Mouse (Mus musculus): ENCODE results near the gene Rgs2. TPM values are rescaled to one million over a fixed set of nuclear protein-coding genes. Genes with fewer than 3 reads are reported as not detected.

Rgs2 gene
- polyA plus RNA-seq, 1 experiment from 2014 or later = 137 TPM

DNA sequence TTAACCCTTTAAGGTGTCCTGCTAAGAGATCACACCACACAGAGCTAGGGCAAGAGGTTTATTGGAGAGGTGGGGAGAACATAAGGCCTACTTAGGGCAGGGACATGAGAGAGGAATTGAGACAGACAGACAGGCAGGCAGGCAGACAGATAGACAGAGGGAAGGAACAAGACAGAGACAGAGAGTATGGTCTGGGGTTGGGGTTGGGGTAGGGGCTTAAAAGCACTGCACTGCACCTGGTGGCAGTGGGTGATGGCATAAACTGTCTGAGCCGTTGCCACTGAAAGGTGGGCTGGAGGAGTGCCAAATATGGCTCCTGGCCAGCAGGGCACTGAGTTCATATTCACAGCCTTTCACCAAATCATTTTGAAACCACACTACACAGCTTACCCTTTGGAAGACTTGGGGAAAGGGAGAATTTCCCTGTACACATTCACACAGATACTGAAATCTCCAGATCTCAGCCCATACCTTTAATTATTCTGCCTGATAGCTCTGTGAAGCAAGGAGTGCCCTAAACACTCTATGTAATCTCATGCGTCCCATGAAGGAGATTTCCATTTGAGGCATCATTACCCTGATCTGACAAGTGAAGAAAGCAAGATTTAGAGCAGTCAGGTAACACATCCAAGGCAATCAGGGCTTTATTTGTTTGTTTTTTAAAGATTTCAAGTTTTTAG, 21.7 kb downstream of the Rgs2 start:
- ATAC-seq (replicated peaks) = peak; percentile 44
- no peaks in the 10 kb centered on the region for H3K36me3 ChIP-seq (replicated peaks)
- no peak overlapping the region for H3K4me3 ChIP-seq
- WGBS = 41% methylated on average over 2 of the region's 2 CpGs
- no peaks in the 10 kb centered on the region for H3K27me3 ChIP-seq (replicated peaks)
- 0 out of 2 replicates have a peak, but pooled peaks cover 7% of the 10 kb centered on the region for H3K4me1 ChIP-seq
- H3K27ac ChIP-seq = no peak overlapping the region
- H3K9me3 ChIP-seq = no peaks in the 10 kb centered on the region
- H3K4me2 ChIP-seq = no peak overlapping the region
- H3K9ac ChIP-seq = no peak overlapping the region

DNA sequence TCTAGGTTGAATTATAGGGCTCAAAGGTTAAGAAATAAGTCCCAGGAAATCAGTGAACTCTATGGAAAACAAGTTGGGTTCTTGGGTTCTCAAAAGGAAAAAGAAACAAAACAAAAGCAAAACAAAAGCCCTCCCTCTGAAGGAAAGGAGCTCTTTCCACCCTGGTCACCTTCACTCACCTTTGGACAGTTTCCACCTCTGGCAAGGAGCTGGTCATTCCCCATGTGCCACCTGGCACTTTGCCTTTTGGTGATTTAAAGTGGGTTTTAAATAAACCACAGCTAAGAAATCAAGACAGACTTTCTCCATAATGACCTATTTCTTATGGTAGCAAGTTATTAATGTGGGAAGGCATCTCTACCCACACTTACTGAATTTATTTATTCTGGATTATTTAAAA, 23.1 kb downstream of the Rgs2 start:
- H3K27me3 ChIP-seq (replicated peaks) = no peaks in the 10 kb centered on the region
- no peak overlapping the region for H3K9ac ChIP-seq
- 0 out of 2 replicates have a peak, but pooled peaks cover 7% of the 10 kb centered on the region for H3K4me1 ChIP-seq
- ATAC-seq (replicated peaks) = no peak
- no peaks in the 10 kb centered on the region for H3K36me3 ChIP-seq (replicated peaks)
- H3K4me3 ChIP-seq = no peak overlapping the region
- H3K4me2 ChIP-seq = no peak overlapping the region
- H3K27ac ChIP-seq = no peak overlapping the region
- H3K9me3 ChIP-seq = no peaks in the 10 kb centered on the region

DNA sequence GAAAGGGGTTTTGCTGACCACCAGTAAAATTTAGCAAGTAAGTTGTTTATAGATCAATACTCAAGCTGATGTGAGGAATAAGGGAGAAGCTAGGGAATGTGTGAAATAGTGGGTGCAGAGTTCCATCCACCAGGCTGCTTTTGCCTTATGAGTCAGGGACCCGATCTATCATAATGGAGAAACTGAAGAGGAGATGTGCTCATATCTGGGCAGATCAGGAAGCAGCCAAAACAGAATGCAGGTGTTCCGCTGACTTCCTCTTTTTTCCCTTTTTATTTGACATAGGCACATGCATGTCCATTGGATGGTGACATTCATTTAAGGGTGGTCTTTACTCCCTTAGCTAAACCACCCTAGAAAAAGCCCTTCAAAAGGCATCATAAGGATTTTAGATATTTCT, 29.3 kb downstream of the Rgs2 start:
- no peaks in the 10 kb centered on the region for H3K9me3 ChIP-seq
- no peak for ATAC-seq (replicated peaks)
- 94% methylated on average over 2 of the region's 2 CpGs for WGBS

GRCm38 (mm10) chr1:143962301-143962700, 41.7 kb downstream of the Rgs2 start:
- H3K4me1 ChIP-seq = no peaks in the 10 kb centered on the region
- H3K9ac ChIP-seq = no peak overlapping the region
- H3K4me2 ChIP-seq = no peak overlapping the region
- no peak for ATAC-seq (replicated peaks)
- H3K4me3 ChIP-seq = no peak overlapping the region
- 73% methylated on average over 3 of the region's 3 CpGs for WGBS
- H3K27me3 ChIP-seq (replicated peaks) = no peaks in the 10 kb centered on the region
- H3K27ac ChIP-seq = no peak overlapping the region
- H3K36me3 ChIP-seq (replicated peaks) = no peaks in the 10 kb centered on the region
- no peaks in the 10 kb centered on the region for H3K9me3 ChIP-seq

More for the DNA sequence above, 29.3 kb downstream of the Rgs2 start:
- Histone ChIP-seq H3K4me2 (no peak overlapping the region), H3K4me3 (no peak overlapping the region), H3K27ac (no peak overlapping the region), H3K27me3 (replicated peaks) (no peaks in the 10 kb centered on the region), H3K36me3 (replicated peaks) (no peaks in the 10 kb centered on the region), H3K4me1 (no peaks in the 10 kb centered on the region), H3K9ac (no peak overlapping the region)

DNA sequence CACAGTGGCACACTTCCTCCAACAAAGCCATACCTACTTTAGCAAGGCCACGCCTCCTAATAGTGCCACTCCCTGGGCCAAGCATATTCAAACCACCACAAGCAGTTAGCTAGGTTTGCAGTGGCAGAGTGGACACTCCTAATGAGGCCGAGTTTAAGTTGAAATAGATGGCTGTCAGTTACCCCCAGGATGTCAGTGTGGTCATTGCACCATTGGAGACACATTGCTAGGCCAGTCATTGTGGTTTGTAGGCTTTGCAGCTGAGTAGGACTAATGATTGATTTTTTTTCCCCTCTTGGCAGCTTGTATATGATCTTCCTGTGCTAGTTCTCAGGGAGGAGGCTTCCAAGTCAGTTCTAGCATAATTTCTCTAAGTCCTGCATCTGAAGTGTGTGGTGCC, 43.6 kb downstream of the Rgs2 start:
- 94% methylated on average over 2 of the region's 2 CpGs for WGBS
- no peak for ATAC-seq (replicated peaks)
- no peaks in the 10 kb centered on the region for H3K27me3 ChIP-seq (replicated peaks)

GRCm38 (mm10) chr1:143956090-143956489, 47.9 kb downstream of the Rgs2 start:
- H3K9ac ChIP-seq = no peak overlapping the region
- no peak overlapping the region for H3K4me3 ChIP-seq
- no peak overlapping the region for H3K27ac ChIP-seq
- no peaks in the 10 kb centered on the region for H3K4me1 ChIP-seq
- ATAC-seq (replicated peaks) = no peak
- no peaks in the 10 kb centered on the region for H3K9me3 ChIP-seq
- no peaks in the 10 kb centered on the region for H3K27me3 ChIP-seq (replicated peaks)
- 77% methylated on average over 1 of the region's 1 CpGs for WGBS
- H3K4me2 ChIP-seq = no peak overlapping the region
- H3K36me3 ChIP-seq (replicated peaks) = no peaks in the 10 kb centered on the region

More for the DNA sequence above, 43.6 kb downstream of the Rgs2 start:
- no peak overlapping the region for H3K4me3 ChIP-seq
- no peak overlapping the region for H3K27ac ChIP-seq
- H3K9ac ChIP-seq = no peak overlapping the region
- H3K4me1 ChIP-seq = no peaks in the 10 kb centered on the region
- no peaks in the 10 kb centered on the region for H3K9me3 ChIP-seq
- no peaks in the 10 kb centered on the region for H3K36me3 ChIP-seq (replicated peaks)
- no peak overlapping the region for H3K4me2 ChIP-seq

GRCm38 (mm10) chr1:143952841-143953240, 51.1 kb downstream of the Rgs2 start:
- Histone ChIP-seq H3K4me1 (no peaks in the 10 kb centered on the region), H3K4me2 (no peak overlapping the region), H3K9ac (no peak overlapping the region), H3K27ac (no peak overlapping the region), H3K27me3 (replicated peaks) (no peaks in the 10 kb centered on the region), H3K36me3 (replicated peaks) (no peaks in the 10 kb centered on the region), H3K9me3 (no peaks in the 10 kb centered on the region), H3K4me3 (no peak overlapping the region)
- 83% methylated on average over 2 of the region's 2 CpGs for WGBS
- no peak for ATAC-seq (replicated peaks)

Other genes starting within 250 kb of the Rgs2 start
- 34.6 and 36.0 TPM in 2 replicates for gene Trove2, start 227.1 kb downstream of the Rgs2 start, polyA plus RNA-seq (2015; fragmentation: Nextera tagmentation; extraction: Ambion mirVana)
- gene Uchl5, start 226.9 kb downstream of the Rgs2 start, polyA plus RNA-seq (2015; fragmentation: Nextera tagmentation; extraction: Ambion mirVana) = 63.0 and 68.6 TPM in 2 replicates
- 0.69 and 0.83 TPM in 2 replicates for gene Rgs13, start 173.2 kb upstream of the Rgs2 start, polyA plus RNA-seq (2015; fragmentation: Nextera tagmentation; extraction: Ambion mirVana)
- gene Rgs1, start 245.1 kb upstream of the Rgs2 start, polyA plus RNA-seq (2015; fragmentation: Nextera tagmentation; extraction: Ambion mirVana) = not detected in 2 replicates

All from midbrain, embryonic 15.5 days (tissue).